In the genomic region with DNA sequence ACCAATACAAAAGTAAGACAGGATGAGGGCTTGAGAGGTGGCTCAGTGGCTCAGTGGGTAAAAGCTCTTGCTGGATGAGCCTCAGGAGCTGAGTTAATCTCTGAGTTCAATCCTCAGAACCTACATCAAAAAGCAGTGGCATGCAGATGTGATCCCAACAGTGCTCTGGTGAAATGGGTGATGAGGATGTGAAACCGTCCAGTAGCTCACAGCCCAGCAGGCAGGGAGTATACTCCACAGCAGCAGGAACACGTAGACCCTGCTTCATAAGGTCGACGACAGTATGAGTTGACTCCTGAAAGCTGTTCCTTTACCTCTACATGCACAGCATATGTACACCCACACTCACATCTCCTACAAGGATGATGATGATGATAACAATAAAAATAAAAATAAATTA, we compare ENCODE assay signal across 16 mouse cellular contexts.
"Had no signal": no experiment of that assay in that cellular context is flagged by ENCODE, and none has a peak within 500 bp of the region (broad histone marks: within the 10 kb centered on the region; RNA-seq: fewer than 3 reads in every experiment).

No protein-coding gene starts in this region.

- H3K4me1 ChIP-seq: lung, embryonic 15.5 days; megakaryocyte, embryonic 14.5 days; midbrain, embryonic 13.5 days; midbrain, embryonic 15.5 days; neural tube, embryonic 12.5 days had no signal

- H3K27ac ChIP-seq: lung, embryonic 15.5 days; macrophage; midbrain, embryonic 13.5 days; midbrain, embryonic 15.5 days; neural tube, embryonic 12.5 days had no signal

- ATAC-seq: liver, postnatal 0 days; lung, postnatal 0 days; midbrain, embryonic 13.5 days; midbrain, embryonic 15.5 days had no signal

- DNase-seq: liver, postnatal 0 days; lung, adult 2 months; lung, postnatal 14 days; lung, postnatal 36 days; right cerebral cortex, postnatal 14 days; thymus, adult 18-20 months; thymus, postnatal 14 days; thymus, postnatal 36 days had no signal

- H3K36me3 ChIP-seq: lung, embryonic 15.5 days; midbrain, embryonic 13.5 days; midbrain, embryonic 15.5 days; neural tube, embryonic 12.5 days had no signal

- H3K4me2 ChIP-seq: lung, embryonic 15.5 days; midbrain, embryonic 11.5 days; midbrain, embryonic 13.5 days; midbrain, embryonic 15.5 days; neural tube, embryonic 12.5 days had no signal

- H3K27me3 ChIP-seq: midbrain, embryonic 13.5 days; midbrain, embryonic 15.5 days; neural tube, embryonic 12.5 days had no signal

- H3K9ac ChIP-seq: liver, postnatal 0 days; lung, embryonic 15.5 days; midbrain, embryonic 13.5 days; midbrain, embryonic 15.5 days; neural tube, embryonic 12.5 days had no signal

- H3K9me3 ChIP-seq: lung, embryonic 15.5 days; megakaryocyte, embryonic 14.5 days; midbrain, embryonic 13.5 days; midbrain, embryonic 15.5 days; neural tube, embryonic 12.5 days had no signal

- H3K4me3 ChIP-seq: lung, embryonic 15.5 days; megakaryocyte, embryonic 14.5 days; midbrain, embryonic 13.5 days; midbrain, embryonic 15.5 days; neural tube, embryonic 12.5 days had no signal
